Mouse (Mus musculus) layer of hippocampus, adult 9-10 months (tissue): Measurements from ENCODE around the gene Qk.

ENCODE experiments used
- DNase-seq: peaks from one replicate; pipeline ENCODE4 v3.0.0; 2022; ENCODE audit warnings: low spot score

Qk gene

DNA sequence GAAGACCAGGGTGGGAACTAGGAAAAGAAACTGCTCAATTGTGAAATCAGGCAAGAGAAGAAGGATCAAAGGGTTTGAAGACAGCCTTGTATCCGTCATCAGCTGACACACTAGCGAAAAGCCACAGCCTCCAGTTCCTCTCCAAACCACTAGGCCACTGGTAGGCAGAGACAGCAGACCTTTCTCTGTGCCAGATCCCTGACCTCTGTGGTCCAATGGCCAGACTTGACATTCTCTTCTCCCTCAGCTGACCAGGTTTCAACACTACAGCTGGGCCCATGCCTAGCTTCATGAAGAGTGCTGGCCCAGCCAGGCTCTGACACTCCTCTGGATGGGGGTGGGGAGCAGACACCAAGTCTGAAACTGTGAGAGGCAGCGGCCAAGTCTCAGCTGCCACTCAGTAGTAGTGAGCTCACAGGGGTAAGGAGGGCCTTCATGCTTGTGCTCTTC, 7.0 kb upstream of the Qk start:
- DNase-seq: no peak

GRCm38 (mm10) chr17:10325921-10326320, 6.3 kb upstream of the Qk start:
- DNase-seq: no peak

DNA sequence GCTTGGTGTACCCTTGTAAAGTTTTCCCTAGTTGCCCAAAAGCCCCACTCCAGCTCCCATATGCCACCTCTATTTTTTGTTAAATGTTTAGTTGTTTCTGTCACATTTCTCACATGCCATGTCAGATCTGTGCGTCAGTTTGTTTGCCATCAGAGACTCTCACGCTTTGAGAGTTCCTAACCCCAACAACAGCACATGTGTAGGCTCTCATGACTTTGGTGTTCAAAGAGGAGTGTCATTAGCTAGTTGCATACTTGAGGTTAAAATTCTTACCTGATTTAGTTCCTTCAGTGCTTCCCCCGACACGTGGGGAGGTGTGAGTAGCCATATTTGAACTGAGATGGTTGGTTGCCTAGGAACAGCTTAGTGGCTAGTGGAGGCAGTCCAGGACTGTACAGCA, 2.1 kb upstream of the Qk start:
- DNase-seq: no peak

GRCm38 (mm10) chr17:10321092-10321491, 1.4 kb upstream of the Qk start:
- DNase-seq: no peak

- no peak for DNase-seq
Observed at GRCm38 (mm10) chr17:10320456-10320790, 769 bp upstream of the Qk start.

DNA sequence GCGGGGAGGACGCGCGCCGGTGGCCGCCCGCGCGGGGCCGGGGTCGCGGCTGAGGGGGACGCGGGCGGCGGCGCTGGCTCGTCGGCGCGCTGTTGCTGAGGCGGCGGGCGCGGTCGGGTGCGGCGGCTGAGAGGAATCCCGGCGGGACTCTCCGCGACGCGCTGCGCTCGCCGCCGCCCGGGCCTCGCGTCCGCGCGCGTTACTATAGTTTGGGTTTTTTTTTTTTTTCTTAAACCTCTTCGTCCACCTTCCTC, 296 bp downstream of the Qk start:
- DNase-seq: no peak

GRCm38 (mm10) chr17:10318561-10319430, 858 bp downstream of the Qk start:
- no peak for DNase-seq

DNA sequence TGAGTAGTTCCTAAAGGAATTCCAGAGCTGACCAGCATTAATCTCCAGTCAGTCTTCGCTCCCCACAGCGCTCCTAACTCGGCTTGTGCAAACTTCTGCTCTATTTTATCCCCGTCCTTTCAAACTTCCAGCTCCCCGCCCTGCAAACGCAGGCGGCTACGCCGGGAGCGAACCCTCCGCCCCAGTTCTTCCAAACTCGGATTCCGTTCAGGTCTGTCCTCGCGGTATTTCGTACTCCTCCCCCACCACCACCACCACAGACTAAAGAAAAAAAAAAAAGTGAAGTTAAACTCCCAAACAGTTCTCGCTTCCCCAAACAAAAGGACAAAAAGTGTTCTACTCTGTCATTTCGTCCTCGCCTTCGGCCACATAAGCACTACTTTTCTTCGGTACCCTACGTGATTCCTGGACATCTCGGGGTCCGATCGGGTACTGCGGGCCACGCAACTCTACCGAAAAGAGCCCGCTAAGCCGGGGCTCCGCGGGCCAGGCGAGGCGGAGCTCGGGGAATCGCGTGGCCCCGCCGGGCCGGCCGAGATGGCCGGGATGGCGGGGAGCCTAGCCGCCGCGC, 1.6 kb downstream of the Qk start:
- DNase-seq: no peak

GRCm38 (mm10) chr17:10317186-10317585, 2.5 kb downstream of the Qk start:
- DNase-seq: no peak

- no peak for DNase-seq
Observed at GRCm38 (mm10) chr17:10316446-10316845, 3.2 kb downstream of the Qk start.

GRCm38 (mm10) chr17:10310046-10310445, 9.6 kb downstream of the Qk start:
- DNase-seq: no peak

- DNase-seq: no peak
Observed at GRCm38 (mm10) chr17:10309135-10309623, 10.5 kb downstream of the Qk start.

DNA sequence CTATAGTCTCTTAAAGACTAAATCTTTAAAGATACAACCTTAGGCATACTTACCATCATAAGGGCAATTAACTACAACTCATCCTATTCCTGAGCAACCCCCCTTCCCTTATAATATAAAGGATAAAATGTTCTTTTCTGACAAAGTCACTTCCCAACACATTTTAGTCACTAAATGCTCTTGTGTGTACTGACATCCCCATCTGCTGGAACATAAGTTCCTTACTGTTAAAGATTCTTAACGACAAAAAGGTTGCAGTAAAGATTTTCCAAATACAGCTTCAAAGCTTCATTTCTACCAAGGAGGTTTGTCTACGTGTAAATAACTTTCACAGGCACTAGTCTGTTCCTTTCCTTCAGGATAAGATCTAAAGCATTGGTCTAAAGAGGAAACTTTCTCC, 13.2 kb downstream of the Qk start:
- no peak for DNase-seq

DNA sequence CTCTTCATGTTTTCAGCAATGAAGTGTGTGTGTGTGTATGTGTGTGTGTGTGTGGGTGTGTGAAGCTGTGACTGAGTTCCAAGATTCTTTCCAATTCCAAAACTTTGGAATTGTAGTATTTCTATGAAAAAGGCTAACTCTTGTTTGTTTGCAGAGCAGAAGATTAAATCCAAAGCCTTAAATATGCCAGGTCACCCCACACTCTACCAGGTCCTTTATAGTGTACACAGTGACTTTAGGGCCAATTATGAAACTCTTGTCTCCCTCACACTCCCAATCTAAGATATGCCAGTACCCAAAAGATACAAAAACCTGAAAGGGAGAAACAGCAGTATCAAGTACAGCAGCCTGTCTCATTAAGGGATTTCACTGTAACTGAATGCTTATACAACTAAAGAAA, 15.7 kb downstream of the Qk start:
- DNase-seq: no peak

DNA sequence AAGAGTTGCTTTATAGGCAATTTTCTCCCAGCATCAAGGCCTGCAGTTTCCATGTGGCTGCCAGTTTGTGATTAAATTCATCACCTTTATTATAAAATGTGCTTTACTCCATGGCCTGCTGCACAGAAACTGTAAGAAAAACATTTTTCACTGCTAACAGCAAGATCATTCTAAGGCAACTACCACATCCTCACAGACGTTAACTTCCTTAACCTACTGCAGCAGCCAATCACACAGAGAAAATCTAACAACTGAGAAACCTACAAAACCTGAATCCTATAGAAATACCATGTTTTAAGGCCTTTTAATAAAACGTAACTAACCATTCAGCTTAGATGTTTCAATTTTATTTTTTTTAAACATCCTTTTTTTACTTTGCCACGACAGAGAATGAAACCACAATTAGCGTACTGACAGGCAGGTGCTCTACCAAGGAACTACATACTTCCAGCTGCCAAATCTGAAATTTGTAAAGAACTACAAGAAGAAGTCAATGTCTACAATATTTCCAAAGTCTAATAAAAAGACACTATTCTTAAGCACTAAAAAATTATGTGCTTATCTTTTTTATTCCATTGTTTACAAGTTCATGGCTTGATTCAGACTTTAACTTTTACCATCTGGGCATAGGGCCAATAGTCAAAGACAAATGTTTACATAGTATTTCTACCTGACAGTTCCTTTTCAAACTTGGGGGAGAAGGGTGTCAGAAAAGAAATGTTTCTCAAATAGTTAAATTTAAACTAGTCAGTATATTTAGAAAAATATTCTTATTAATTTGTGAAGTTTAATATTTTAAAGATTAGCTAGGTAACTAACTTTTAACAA, 18.5 kb downstream of the Qk start:
- no peak for DNase-seq

DNA sequence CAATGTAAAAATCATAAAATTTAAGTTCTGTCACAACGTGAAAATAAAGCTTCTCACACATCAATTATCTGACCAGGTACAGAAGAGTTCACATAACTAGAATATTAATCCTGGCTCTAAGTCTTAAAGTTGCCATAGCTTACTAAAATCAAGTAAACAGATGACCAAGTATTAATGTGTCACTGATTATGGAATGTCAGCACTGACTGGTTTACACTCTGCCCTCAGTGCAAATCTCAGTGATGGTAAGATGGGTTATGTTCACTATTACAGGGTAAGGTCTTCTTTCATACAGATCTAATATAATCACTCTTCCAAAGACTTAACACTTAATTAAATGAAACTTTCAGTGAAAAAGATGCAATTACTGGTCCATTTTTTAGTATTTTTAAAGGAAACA, 20.3 kb downstream of the Qk start:
- no peak for DNase-seq

- DNase-seq: no peak
Observed at GRCm38 (mm10) chr17:10292520-10292919, 27.1 kb downstream of the Qk start.

DNA sequence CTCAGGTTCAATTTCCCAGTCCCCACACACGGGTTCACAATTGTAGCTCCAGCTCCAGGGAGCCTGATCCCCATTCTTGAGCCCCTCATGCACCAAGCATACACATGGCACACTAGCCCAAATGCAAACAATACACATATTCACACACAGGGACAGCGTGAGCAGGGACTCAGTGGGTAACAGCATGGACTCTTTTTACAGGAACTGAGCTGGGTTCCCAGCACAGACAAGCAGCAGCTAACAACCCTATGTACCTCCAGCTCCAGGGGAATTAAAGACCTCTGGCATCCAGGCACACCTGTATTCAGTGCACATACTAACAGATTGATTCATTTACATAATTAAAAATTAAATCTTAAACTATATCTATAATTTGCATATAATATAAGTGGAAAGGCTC, 34.9 kb downstream of the Qk start:
- DNase-seq: no peak

DNA sequence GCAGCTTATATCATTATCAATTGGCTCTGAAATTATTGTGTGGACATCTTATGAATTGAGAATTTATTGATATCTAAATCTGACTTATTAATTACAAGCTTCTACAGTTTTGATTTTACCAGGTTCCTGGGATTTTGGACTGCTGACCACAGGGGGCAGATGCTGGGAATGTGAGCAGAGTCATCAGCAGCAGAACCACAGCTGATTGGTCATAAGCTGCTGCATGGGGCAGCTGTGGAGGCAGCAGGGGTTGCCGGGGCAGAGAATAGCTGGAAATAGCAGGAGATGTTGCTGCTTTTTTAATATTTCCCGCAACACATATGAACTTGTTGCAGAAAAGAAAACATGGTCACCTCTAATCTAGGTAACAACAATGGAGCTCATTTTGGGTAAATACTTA, 40.1 kb downstream of the Qk start:
- no peak for DNase-seq

DNA sequence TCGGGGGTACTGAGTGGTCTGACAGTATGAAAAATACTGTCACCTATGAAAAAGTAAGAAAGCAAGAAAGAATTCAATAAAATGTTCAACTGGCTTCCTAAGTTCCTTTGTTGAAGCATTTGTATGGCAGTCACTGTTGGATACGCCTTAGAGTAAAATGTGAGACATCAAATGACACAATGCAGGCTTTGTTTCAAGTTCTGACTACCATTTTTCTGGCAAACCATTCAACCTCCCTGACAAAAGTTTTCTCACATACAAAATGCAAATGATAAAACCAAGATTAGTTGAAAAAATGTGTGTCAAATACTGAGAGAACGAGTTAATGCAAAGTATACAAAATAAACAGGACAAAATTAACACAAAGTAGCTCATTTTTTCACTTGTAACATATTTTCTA, 50.1 kb downstream of the Qk start:
- no peak for DNase-seq

- DNase-seq: no peak
Observed at GRCm38 (mm10) chr17:10268468-10268867, 51.2 kb downstream of the Qk start.

DNA sequence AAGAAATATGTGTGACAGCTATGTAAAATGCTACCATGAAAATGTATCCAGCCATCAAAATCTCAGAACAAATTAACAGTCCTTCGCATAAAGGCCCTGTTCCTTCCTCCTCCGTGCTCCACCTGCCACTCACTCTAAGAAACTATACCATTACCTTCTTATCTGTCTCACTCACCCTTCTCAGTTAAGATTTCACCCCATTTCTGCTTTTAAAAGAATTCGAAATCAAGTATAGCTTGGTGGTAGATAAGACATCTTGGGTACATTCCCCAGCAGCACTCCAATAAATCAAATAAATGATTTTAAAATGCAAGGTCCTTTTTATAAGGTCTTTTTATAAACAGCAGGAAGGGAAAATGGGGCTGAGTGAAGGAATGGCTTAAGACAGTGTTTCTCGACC, 53.4 kb downstream of the Qk start:
- no peak for DNase-seq

DNA sequence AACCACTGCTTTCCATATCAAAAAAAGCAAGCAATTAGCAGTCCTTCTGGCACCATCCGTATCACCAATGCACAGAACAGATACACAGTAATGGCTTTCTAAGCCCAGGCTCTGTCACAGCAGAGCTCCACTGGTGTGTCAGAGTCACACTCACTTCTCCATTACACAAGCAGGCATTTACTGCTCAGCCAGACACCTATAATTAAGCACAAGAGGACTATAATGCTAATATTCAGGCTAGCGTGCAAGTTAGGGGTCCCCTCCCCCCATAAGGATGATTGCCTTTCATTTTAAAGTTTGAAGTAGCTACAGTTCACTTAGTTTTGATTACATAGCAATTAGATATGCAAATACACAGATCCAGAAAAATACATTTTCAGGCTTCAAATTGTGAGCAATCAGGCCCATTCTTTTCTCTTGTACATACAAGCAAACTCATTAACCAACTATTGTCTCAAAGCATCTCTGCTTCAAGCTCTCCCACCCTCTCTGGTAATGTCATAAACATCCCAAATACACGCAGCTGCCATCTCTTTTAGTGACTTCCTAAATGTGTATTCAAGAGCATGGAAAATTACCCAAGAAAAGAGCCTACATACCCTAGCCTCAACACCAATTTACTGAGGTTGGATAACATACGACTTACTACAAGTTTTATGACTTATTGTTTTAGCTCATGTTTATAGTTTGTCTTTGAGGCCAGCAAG, 68.2 kb downstream of the Qk start:
- no peak for DNase-seq
